Mouse (Mus musculus): Measurements from ENCODE around the gene Ttc25. TPM values are rescaled to one million over a fixed set of nuclear protein-coding genes. Genes with fewer than 3 reads are reported as not detected.

Ttc25 gene
- polyA plus RNA-seq, 1 experiment = 0.71 TPM

- Histone ChIP-seq H3K4me3 (no peak overlapping the region), H3K4me2 (ENCODE audit: low read depth) (no peak overlapping the region), H3ac (ENCODE audit: control insufficient read depth, insufficient read length) (no peak overlapping the region), H3K79me2 (ENCODE audit: control insufficient read depth, insufficient read depth) (no peaks in the 10 kb centered on the region), H3K36me3 (ENCODE audit: control insufficient read depth, insufficient read depth) (peaks cover 53% of the 10 kb centered on the region), H3K27me3 (ENCODE audit: control insufficient read depth, insufficient read depth, insufficient read length) (no peaks in the 10 kb centered on the region)
- TF ChIP-seq CEBPB (IDR thresholded peaks at IDR 0.05; ENCODE audit: insufficient read depth, poor library complexity, severe bottlenecking) = no peak
- no peak for TF ChIP-seq POLR2A (IDR thresholded peaks at IDR 0.05; ENCODE audit: insufficient read length, low read depth)
- no peak for TF ChIP-seq MYOG (IDR thresholded peaks at IDR 0.05; ENCODE audit: control insufficient read depth in 1 of 3, insufficient read depth in 1 of 3, insufficient read length in 2 of 3, low read depth in 2 of 3)
- no peak for TF ChIP-seq MAX (IDR thresholded peaks at IDR 0.05; ENCODE audit: low read depth)
- no peak for TF ChIP-seq SRF (IDR thresholded peaks at IDR 0.05; ENCODE audit: control insufficient read depth, insufficient read length, low read depth)
- TF ChIP-seq E2F4 (IDR thresholded peaks at IDR 0.05; ENCODE audit: insufficient read depth) = no peak
- TF ChIP-seq TCF12 (IDR thresholded peaks at IDR 0.05; ENCODE audit: insufficient read depth, poor library complexity, severe bottlenecking) = no peak
- no peak for TF ChIP-seq MYOD1 (IDR thresholded peaks at IDR 0.05; ENCODE audit: control insufficient read depth in 1 of 3, insufficient read length in 2 of 3, low read depth in 2 of 3)
- no peak for TF ChIP-seq POLR2AphosphoS2 (IDR thresholded peaks at IDR 0.05; ENCODE audit: insufficient read length, low read depth)
- TF ChIP-seq TCF3 (IDR thresholded peaks at IDR 0.05; ENCODE audit: insufficient read length, low read depth) = no peak
- TF ChIP-seq USF1 (IDR thresholded peaks at IDR 0.05; ENCODE audit: low read depth) = no peak
- TF ChIP-seq REST (IDR thresholded peaks at IDR 0.05; ENCODE audit: insufficient read depth, insufficient read length) = no peak
These were observed 37.4 kb downstream of the Ttc25 start for GRCm38 (mm10) chr11:100582836-100583235.

DNA sequence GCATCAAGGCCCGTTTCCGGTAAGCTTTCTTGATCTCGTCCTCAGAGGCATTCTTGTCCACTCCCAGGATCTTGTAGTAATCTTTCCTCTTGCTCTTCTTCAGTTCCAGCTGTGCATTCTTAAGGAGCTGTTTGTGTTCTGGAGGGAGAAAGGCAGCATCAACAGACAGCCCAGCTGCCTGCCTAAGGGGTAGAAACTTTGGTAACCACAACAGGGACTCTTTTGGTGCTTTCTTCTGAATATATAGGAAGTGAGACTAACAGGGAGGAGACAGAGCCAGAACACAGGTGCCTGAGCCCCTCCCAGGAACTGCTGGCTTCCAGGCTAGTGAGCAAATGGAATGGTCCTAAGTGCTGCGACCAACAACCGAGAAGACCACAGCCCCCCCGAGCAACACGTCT, 39.2 kb downstream of the Ttc25 start:
- Histone ChIP-seq H3K4me3 (no peak overlapping the region), H3K79me2 (ENCODE audit: control insufficient read depth, insufficient read depth) (no peaks in the 10 kb centered on the region), H3ac (ENCODE audit: control insufficient read depth, insufficient read length) (no peak overlapping the region), H3K4me2 (ENCODE audit: low read depth) (no peak overlapping the region), H3K36me3 (ENCODE audit: control insufficient read depth, insufficient read depth) (peaks cover 61% of the 10 kb centered on the region), H3K27me3 (ENCODE audit: control insufficient read depth, insufficient read depth, insufficient read length) (no peaks in the 10 kb centered on the region)
- no peak for TF ChIP-seq TCF3 (IDR thresholded peaks at IDR 0.05; ENCODE audit: insufficient read length, low read depth)
- no peak for TF ChIP-seq REST (IDR thresholded peaks at IDR 0.05; ENCODE audit: insufficient read depth, insufficient read length)
- no peak for TF ChIP-seq SRF (IDR thresholded peaks at IDR 0.05; ENCODE audit: control insufficient read depth, insufficient read length, low read depth)
- TF ChIP-seq E2F4 (IDR thresholded peaks at IDR 0.05; ENCODE audit: insufficient read depth) = no peak
- no peak for TF ChIP-seq POLR2A (IDR thresholded peaks at IDR 0.05; ENCODE audit: insufficient read length, low read depth)
- no peak for TF ChIP-seq MYOD1 (IDR thresholded peaks at IDR 0.05; ENCODE audit: control insufficient read depth in 1 of 3, insufficient read length in 2 of 3, low read depth in 2 of 3)

GRCm38 (mm10) chr11:100585148-100585547, 39.7 kb downstream of the Ttc25 start:
- peaks cover 67% of the 10 kb centered on the region for H3K36me3 ChIP-seq (ENCODE audit: control insufficient read depth, insufficient read depth)
- no peak overlapping the region for H3ac ChIP-seq (ENCODE audit: control insufficient read depth, insufficient read length)
- H3K79me2 ChIP-seq (ENCODE audit: control insufficient read depth, insufficient read depth) = no peaks in the 10 kb centered on the region
- TF ChIP-seq MAX (IDR thresholded peaks at IDR 0.05; ENCODE audit: low read depth) = no peak
- no peak overlapping the region for H3K4me3 ChIP-seq
- no peaks in the 10 kb centered on the region for H3K27me3 ChIP-seq (ENCODE audit: control insufficient read depth, insufficient read depth, insufficient read length)
- H3K4me2 ChIP-seq (ENCODE audit: low read depth) = no peak overlapping the region

GRCm38 (mm10) chr11:100588462-100588861, 43.1 kb downstream of the Ttc25 start:
- Histone ChIP-seq H3K27me3 (ENCODE audit: control insufficient read depth, insufficient read depth, insufficient read length) (no peaks in the 10 kb centered on the region), H3ac (ENCODE audit: control insufficient read depth, insufficient read length) (no peak overlapping the region), H3K36me3 (ENCODE audit: control insufficient read depth, insufficient read depth) (peaks cover 86% of the 10 kb centered on the region), H3K4me2 (ENCODE audit: low read depth) (no peak overlapping the region), H3K4me3 (no peak overlapping the region), H3K79me2 (ENCODE audit: control insufficient read depth, insufficient read depth) (no peaks in the 10 kb centered on the region)
- no peak for TF ChIP-seq SRF (IDR thresholded peaks at IDR 0.05; ENCODE audit: control insufficient read depth, insufficient read length, low read depth)
- no peak for TF ChIP-seq REST (IDR thresholded peaks at IDR 0.05; ENCODE audit: insufficient read depth, insufficient read length)
- no peak for TF ChIP-seq POLR2AphosphoS2 (IDR thresholded peaks at IDR 0.05; ENCODE audit: insufficient read length, low read depth)
- no peak for TF ChIP-seq TCF3 (IDR thresholded peaks at IDR 0.05; ENCODE audit: insufficient read length, low read depth)
- no peak for TF ChIP-seq TCF12 (IDR thresholded peaks at IDR 0.05; ENCODE audit: insufficient read depth, poor library complexity, severe bottlenecking)
- no peak for TF ChIP-seq E2F4 (IDR thresholded peaks at IDR 0.05; ENCODE audit: insufficient read depth)
- no peak for TF ChIP-seq MYOG (IDR thresholded peaks at IDR 0.05; ENCODE audit: control insufficient read depth in 1 of 3, insufficient read depth in 1 of 3, insufficient read length in 2 of 3, low read depth in 2 of 3)
- no peak for TF ChIP-seq MYOD1 (IDR thresholded peaks at IDR 0.05; ENCODE audit: control insufficient read depth in 1 of 3, insufficient read length in 2 of 3, low read depth in 2 of 3)
- TF ChIP-seq CEBPB (IDR thresholded peaks at IDR 0.05; ENCODE audit: insufficient read depth, poor library complexity, severe bottlenecking) = no peak
- no peak for TF ChIP-seq MAX (IDR thresholded peaks at IDR 0.05; ENCODE audit: low read depth)
- TF ChIP-seq POLR2A (IDR thresholded peaks at IDR 0.05; ENCODE audit: insufficient read length, low read depth) = no peak
- no peak for TF ChIP-seq USF1 (IDR thresholded peaks at IDR 0.05; ENCODE audit: low read depth)

DNA sequence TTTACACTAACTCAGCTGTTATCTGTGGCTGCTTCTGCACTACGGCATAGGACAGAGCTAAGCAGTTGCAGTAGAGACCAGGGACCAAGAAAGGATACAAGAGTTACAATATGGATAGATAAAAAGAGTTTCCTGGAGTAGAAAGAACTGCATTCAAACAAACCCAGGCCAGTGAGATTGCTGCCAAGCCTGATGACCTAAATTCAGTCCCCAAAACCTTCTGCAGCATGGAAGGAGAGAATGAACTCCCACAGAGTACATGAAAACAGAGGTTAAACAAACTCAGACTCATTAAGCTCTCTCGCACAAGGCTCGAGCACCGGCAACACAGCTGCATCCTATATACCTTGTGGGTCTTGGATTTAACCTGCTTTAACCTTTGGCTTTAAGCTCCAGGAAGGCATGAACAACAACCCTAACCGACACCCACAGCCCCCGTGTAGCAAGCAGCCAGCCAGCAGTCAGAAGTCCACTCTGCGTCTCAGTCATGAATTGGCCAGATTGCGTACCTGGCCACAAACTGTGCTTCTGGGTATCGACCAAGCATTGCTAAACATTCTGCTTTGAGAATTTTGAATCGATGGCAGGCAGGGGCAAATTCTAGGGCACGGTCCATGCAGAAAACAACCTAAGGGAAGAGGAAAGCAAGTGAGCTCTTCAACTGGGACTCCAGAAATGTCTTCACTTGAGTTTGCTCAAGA, 47.1 kb downstream of the Ttc25 start:
- no peaks in the 10 kb centered on the region for H3K79me2 ChIP-seq (ENCODE audit: control insufficient read depth, insufficient read depth)
- H3K4me2 ChIP-seq (ENCODE audit: low read depth) = no peak overlapping the region
- no peak overlapping the region for H3K4me3 ChIP-seq
- H3K27me3 ChIP-seq (ENCODE audit: control insufficient read depth, insufficient read depth, insufficient read length) = no peaks in the 10 kb centered on the region
- no peak for TF ChIP-seq MYOD1 (IDR thresholded peaks at IDR 0.05; ENCODE audit: control insufficient read depth in 1 of 3, insufficient read length in 2 of 3, low read depth in 2 of 3)
- no peak for TF ChIP-seq SRF (IDR thresholded peaks at IDR 0.05; ENCODE audit: control insufficient read depth, insufficient read length, low read depth)
- TF ChIP-seq CEBPB (IDR thresholded peaks at IDR 0.05; ENCODE audit: insufficient read depth, poor library complexity, severe bottlenecking) = no peak
- no peak for TF ChIP-seq TCF3 (IDR thresholded peaks at IDR 0.05; ENCODE audit: insufficient read length, low read depth)
- no peak for TF ChIP-seq POLR2A (IDR thresholded peaks at IDR 0.05; ENCODE audit: insufficient read length, low read depth)
- TF ChIP-seq POLR2AphosphoS2 (IDR thresholded peaks at IDR 0.05; ENCODE audit: insufficient read length, low read depth) = no peak
- TF ChIP-seq REST (IDR thresholded peaks at IDR 0.05; ENCODE audit: insufficient read depth, insufficient read length) = no peak
- no peak for TF ChIP-seq USF1 (IDR thresholded peaks at IDR 0.05; ENCODE audit: low read depth)
- no peak for TF ChIP-seq MYOG (IDR thresholded peaks at IDR 0.05; ENCODE audit: control insufficient read depth in 1 of 3, insufficient read depth in 1 of 3, insufficient read length in 2 of 3, low read depth in 2 of 3)
- no peak for TF ChIP-seq MAX (IDR thresholded peaks at IDR 0.05; ENCODE audit: low read depth)
- TF ChIP-seq E2F4 (IDR thresholded peaks at IDR 0.05; ENCODE audit: insufficient read depth) = no peak
- TF ChIP-seq TCF12 (IDR thresholded peaks at IDR 0.05; ENCODE audit: insufficient read depth, poor library complexity, severe bottlenecking) = no peak
- no peak overlapping the region for H3ac ChIP-seq (ENCODE audit: control insufficient read depth, insufficient read length)
- H3K36me3 ChIP-seq (ENCODE audit: control insufficient read depth, insufficient read depth) = peaks cover 78% of the 10 kb centered on the region
